Mouse (Mus musculus) cerebellum, postnatal 14 days (tissue): ENCODE results near the gene Ugt1a6b.
A peak's percentile ranks its signal among the peaks of the same experiment; 100 is the strongest.

Experiments used
- DNase-seq, 2 experiments: peaks; one replicate each; pipeline ENCODE4 v3.0.0; 2021; ENCODE audit warnings: mixed read lengths in 2 of 2

The Ugt1a6b gene

GRCm38 (mm10) chr1:88247660-88248059 lies 144.6 kb downstream of the Ugt1a6b start:
- DNase-seq, result no peak

DNA sequence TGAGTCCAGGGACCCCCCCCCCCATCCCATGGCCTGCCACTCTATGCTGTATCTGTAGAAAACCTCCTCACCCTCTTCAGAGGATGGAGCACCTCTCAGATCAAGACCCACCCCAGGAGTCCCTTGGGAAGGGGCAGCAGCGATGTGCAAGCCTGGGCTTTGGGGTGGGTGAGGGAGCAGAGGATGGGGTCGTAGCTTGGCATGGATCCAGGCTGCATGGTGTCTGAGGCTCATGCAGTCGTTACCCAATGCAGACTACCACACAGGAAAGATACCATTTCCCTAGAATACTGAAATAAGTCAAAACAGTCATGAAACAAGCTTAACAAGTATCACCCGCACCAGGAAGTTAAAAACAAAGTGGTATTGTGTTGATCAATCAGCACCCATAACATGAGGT lies 145.6 kb downstream of the Ugt1a6b start:
- peak in 1 of 2 experiments; percentile 51 for DNase-seq

- no peak for DNase-seq
Observed at GRCm38 (mm10) chr1:88249596-88249995, 146.5 kb downstream of the Ugt1a6b start.

DNA sequence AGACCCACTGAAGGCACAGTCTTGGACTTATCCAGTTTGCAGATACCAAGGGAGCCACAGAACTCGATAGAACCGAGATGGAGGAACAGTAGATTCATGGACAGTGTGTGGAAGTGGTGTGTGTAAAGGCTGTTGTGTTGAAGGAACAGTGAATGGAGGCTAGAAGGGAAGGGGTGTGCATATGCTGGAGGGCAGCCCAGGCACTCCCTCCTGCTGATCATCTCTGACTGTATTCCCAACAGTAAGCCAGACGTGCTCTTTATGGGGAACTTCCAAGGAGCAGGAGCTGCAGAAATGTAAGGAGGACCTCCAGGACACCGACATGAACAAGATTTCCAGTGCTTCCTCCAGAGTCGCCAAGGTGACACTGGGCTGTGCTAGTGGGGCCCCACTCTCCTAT lies 147.0 kb downstream of the Ugt1a6b start:
- no peak for DNase-seq

- DNase-seq, result no peak
Observed at GRCm38 (mm10) chr1:88253106-88253505, 150.1 kb downstream of the Ugt1a6b start.

GRCm38 (mm10) chr1:88253540-88253939 lies 150.5 kb downstream of the Ugt1a6b start:
- DNase-seq, result no peak

DNA sequence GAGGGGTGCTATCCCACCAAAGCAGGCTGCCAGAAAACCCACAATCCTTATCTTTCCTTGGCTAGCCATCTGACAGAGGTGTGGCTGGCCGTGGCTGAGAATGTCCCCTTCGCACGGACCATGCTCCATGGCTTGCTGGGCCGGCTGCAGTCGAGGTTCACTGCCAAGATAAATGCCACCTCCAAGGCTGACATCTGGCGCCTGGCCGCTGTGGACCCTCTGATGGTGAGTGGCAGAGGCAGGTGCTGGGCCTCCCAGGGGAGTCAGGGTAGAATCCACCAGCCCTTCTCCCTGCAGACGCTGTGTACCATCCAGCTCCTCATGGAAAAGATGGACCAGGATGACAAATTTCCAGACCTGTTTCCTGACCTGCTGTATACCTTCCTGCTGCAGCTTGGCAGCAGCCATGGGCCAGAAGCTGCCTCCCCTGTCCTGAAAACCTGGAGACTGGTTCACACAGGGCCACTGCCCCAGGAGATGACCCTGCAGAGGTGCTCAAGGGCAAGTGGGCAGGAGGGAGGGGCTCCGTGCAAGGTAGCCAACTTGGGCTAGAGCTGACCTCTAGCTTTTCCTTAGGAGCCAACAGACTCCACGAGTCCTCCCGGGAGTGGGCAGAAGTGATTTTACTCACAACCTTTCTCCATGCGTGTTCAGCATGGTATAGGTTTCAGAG lies 151.9 kb downstream of the Ugt1a6b start:
- peak; percentile 76 to 83 for DNase-seq

GRCm38 (mm10) chr1:88255466-88255857 lies 152.4 kb downstream of the Ugt1a6b start:
- DNase-seq, result peak; percentile 38 to 45

DNA sequence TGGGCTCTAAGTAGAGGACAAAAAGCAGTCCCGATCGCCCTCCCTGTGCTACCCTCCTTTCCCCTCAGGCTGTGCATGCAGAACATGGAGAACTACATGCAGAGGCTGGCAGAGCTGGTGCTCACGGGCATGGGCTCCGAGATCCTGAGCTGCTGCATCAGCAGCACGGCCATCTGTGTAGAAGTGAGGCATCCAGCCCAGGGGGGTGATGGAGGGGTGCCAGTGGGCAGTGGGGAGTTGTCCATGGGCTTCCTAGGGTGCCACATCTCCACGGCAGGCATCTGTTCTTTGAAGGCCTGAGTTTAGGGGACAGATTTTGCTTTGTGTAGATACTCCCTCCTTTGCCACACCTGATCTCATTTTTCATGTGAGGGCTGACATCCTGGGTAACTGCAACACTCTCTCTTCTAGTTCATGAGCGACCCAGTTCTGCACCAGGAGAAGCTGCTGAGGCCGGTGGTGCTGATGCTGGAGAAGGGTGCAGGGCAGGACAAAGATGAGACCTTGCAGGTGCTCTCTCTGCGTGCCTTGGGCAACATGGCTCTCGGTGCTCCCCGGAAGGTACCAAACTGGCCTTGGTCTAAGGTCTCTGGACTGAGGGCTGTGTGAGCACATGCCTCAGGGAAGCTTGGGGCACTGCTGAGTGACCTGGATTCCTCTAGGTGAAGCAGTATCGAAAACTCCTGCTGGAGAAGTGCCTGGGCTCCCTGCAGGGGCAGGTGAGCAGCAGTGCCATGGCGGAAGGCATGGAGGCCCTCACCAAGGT lies 153.1 kb downstream of the Ugt1a6b start:
- peak; percentile 76 to 82 for DNase-seq

DNA sequence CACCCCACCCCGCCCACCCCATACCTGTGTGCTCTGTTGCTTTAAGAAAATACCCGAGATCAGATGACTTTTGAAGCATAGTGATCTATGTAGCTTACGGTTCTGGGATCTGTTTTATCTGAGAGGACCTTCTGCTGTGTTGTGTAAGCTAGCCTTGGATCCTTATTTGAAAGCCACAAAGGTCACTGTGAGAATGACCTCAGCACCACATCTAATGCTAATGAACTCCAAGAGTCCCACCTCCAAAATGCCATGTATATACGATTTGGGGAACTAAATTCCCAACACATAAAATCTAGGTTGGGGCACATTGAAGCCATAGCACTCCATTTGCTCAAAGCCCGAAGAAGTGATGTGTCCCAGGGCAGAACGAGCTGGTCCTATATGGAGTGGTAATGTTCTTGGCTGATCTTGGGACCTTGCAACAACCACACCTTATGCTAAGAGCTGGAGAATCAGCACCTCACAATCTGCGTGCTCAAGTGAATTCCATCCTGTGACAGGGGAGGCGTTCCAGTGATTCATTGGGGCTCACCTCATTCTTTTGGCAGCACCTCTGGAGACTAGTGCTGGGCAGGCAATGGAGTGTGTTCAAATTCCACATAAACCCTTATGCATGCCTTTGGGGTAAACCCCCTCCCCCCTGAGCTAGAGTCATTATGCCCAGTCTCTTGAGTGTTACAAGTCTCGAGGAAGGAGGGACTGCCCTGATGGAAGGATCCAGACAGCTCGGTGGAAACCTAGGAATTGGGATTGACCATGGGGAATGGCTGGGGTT lies 154.0 kb downstream of the Ugt1a6b start:
- no peak for DNase-seq

DNA sequence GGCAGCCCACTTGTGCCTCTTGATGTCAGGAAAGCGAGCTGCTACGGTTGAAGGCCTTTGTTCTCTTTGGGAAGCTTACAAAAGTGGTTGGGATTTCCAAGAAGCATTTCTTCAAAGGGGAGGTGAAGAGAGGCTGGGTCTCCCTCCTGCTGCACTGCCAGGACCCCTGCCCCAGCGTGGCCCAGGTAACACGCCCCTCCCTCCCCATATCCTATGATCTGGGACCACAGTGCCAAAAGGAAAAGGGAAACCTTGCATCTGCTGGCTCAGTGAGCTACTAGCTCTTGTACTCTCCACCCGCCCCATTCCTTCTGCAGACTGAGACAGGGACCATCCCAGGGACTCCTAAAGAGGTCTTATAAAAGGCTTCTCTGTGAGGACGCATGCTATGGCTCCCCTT lies 154.6 kb downstream of the Ugt1a6b start:
- DNase-seq, result no peak

GRCm38 (mm10) chr1:88258361-88258760 lies 155.3 kb downstream of the Ugt1a6b start:
- peak; percentile 37 to 46 for DNase-seq

- peak; percentile 83 for DNase-seq
Observed at GRCm38 (mm10) chr1:88258881-88259642, 156.0 kb downstream of the Ugt1a6b start.

GRCm38 (mm10) chr1:88259643-88260024 lies 156.6 kb downstream of the Ugt1a6b start:
- DNase-seq, result peak in 1 of 2 experiments; percentile 51

DNA sequence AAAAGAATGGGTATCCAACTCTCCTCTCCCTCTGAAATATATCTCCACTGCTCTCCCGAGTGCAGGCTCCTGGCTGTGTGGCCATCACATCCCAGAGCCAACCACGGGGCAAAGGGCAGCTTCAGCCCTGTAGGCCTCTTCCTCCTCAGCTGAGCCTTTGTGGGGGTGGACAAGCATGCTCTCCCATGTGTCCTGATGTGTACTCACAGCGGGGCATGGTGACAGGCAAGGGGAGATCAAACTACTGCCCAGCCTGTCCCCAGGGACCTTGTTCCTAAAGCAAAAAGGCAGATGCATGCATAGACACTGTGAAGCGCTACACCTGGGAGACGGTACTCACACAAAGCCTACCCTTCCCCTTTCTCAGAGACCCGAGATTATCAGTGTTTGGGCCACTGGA lies 157.1 kb downstream of the Ugt1a6b start:
- peak; percentile 59 to 73 for DNase-seq

GRCm38 (mm10) chr1:88260604-88261377 lies 157.7 kb downstream of the Ugt1a6b start:
- DNase-seq, result no peak

- DNase-seq, result no peak
Observed at GRCm38 (mm10) chr1:88261706-88262105, 158.7 kb downstream of the Ugt1a6b start.

- DNase-seq, result peak; percentile 52 to 72
Observed at GRCm38 (mm10) chr1:88262255-88262654, 159.2 kb downstream of the Ugt1a6b start.

DNA sequence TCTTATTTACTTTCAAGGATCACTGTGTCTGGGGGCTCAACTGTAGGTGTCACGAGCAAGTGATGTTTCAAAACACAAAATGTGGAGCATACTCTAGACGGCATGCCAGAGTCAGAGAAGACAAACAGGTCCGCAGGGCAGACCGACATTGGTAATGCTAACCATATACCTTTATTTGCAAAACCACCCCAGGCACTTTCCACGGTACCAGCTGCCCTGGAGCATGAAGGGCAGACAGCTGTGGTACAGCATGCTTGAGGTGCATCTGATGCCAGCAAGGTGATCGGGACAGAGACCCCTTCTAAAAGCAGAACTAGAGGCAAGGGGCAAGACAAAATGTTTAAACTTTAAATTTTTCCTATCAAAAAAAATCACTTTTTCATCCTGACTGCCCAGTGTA lies 159.9 kb downstream of the Ugt1a6b start:
- no peak for DNase-seq

- DNase-seq, result no peak
Observed at GRCm38 (mm10) chr1:88263778-88264177, 160.7 kb downstream of the Ugt1a6b start.

DNA sequence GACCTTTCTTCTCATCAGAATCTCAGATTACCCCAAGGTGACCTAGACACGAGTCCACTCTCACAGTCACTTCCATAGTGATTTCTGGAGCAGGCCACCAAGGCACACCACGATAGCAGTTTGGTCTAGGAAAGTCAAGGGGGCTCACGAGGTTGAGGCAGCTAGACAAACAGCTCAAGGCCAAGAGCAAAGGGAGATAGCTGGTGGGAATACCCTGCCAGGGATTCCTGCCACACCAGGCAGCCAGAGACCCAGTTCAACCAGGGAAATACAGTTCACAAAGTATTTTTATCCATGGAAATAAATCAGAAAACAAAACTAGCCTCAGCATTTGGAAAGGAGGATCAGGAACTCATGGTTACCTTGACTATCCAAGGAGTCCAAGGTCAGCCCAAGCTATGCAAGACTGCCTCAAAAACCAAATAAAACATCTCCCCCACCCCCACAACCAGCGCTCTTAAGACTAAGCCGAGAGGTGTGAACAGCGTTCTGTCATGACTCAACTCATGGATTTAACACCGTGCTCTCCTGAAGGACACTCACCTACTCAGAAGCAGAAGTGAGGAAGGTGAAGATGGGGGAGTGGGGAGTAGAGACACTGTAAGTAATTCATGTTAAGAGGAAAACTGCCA lies 161.3 kb downstream of the Ugt1a6b start:
- no peak for DNase-seq
